Mouse (Mus musculus) heart, embryonic 14.5 days (tissue): ENCODE measurements around the gene Adamts3. TPM values are rescaled to one million over a fixed set of nuclear protein-coding genes. Genes with fewer than 3 reads are reported as not detected.

Experiments used
- ATAC-seq: fragments of 200-750 bp; cut with Nextera tagmentation; 2 replicates; pipeline ENCODE4 v1.8.0; 2017; ENCODE audit warnings: low read depth, moderate TSS enrichment; ENCODE audit not compliant: insufficient number of reproducible peaks, insufficient read depth, low FRiP score
- H3K27ac ChIP-seq, 2 experiments: fragments of 200-500 bp in 1 of 2; fragments of 300-500 bp in 1 of 2; sonication (generic) in 1 of 2; replicated peaks in 1 of 2; 2 replicates each; pipeline ENCODE4 v1.5.1; 2012 to 2014; ENCODE audit warnings: low read depth in 2 of 2, low read length in 2 of 2, control low read depth in 1 of 2, mild to moderate bottlenecking in 1 of 2, mixed read lengths in 1 of 2; ENCODE audit not compliant: control insufficient read depth in 1 of 2, insufficient read depth in 1 of 2
- H3K27me3 ChIP-seq: fragments of 300-500 bp; sonication (generic); 2 replicates; pipeline ENCODE4 v1.6.1; 2014; ENCODE audit warnings: mild to moderate bottlenecking, low read length, control low read depth; ENCODE audit not compliant: control insufficient read depth, insufficient read depth
- H3K36me3 ChIP-seq: fragments of 300-500 bp; sonication (generic); 2 replicates; pipeline ENCODE4 v1.6.1; 2014; ENCODE audit warnings: mild to moderate bottlenecking, control low read depth, low read length, mixed read lengths; ENCODE audit not compliant: control insufficient read depth, insufficient read depth
- H3K4me1 ChIP-seq, 2 experiments: fragments of 200-500 bp in 1 of 2; fragments of 300-500 bp in 1 of 2; sonication (generic) in 1 of 2; 2 replicates each; pipeline ENCODE4 v1.6.1; 2012 to 2014; ENCODE audit warnings: low read length in 2 of 2, control low read depth in 1 of 2, mixed read lengths in 1 of 2; ENCODE audit not compliant: control insufficient read depth in 2 of 2, insufficient read depth in 2 of 2
- H3K4me2 ChIP-seq: fragments of 300-500 bp; sonication (generic); 2 replicates; pipeline ENCODE4 v1.6.1; 2014; ENCODE audit warnings: mild to moderate bottlenecking, low read length
- H3K4me3 ChIP-seq, 2 experiments: fragments of 200-500 bp in 1 of 2; fragments of 300-500 bp in 1 of 2; sonication (generic) in 1 of 2; 2 replicates each; pipeline ENCODE4 v1.5.1; 2012 to 2014; ENCODE audit warnings: low read length in 2 of 2, mild to moderate bottlenecking in 2 of 2, control low read depth in 1 of 2, low read depth in 1 of 2, moderate library complexity in 1 of 2; ENCODE audit not compliant: control insufficient read depth in 1 of 2, insufficient read depth in 1 of 2
- H3K9ac ChIP-seq: fragments of 300-500 bp; sonication (generic); 2 replicates; pipeline ENCODE4 v1.6.1; 2014; ENCODE audit warnings: mild to moderate bottlenecking, low read length
- H3K9me3 ChIP-seq: fragments of 300-500 bp; sonication (generic); 2 replicates; pipeline ENCODE4 v1.6.1; 2016; ENCODE audit warnings: low read length, control low read depth; ENCODE audit not compliant: control insufficient read depth
- WGBS: fragments of 180-500 bp; shearing (Covaris S2); extraction: QIAGEN DNeasy Blood & Tissue Kit; methylation state at CpG from one replicate; pipeline ENCODE4 v1.1.7; 2014; 5-methylcytosine and 5-hydroxymethylcytosine counted together
- polyA plus RNA-seq: library from polyadenylated mRNA; unstranded; fragments of >200 nt; fragmentation: Nextera tagmentation; extraction: Ambion mirVana; gene quantifications from 2 replicates; pipeline ENCODE4 v1.2.1, GENCODE M21; 2014

The Adamts3 gene
- polyA plus RNA-seq, 1 experiment from 2014 or later: 4.8 TPM

- no peak overlapping the region for H3K27ac ChIP-seq
- peak overlapping the region; percentile 19; the same call in 1 of the 2 replicates for H3K4me2 ChIP-seq
- 0 out of 2 replicates have a peak, but pooled peaks have one; percentile 39 for ATAC-seq
- H3K4me1 ChIP-seq: peaks cover 0 to 4% of the 10 kb centered on the region in 2 experiments; a peak in 2 of 4 replicates
- WGBS: 34% methylated on average over 9 of the region's 9 CpGs
- H3K4me3 ChIP-seq: no peak overlapping the region
- H3K36me3 ChIP-seq: no peaks in the 10 kb centered on the region
- no peaks in the 10 kb centered on the region for H3K27me3 ChIP-seq
- no peak overlapping the region for H3K9ac ChIP-seq
- H3K9me3 ChIP-seq: no peaks in the 10 kb centered on the region
Observed at GRCm38 (mm10) chr5:89897495-89897894, 14.4 kb upstream of the Adamts3 start.

- 72% methylated on average over 7 of the region's 7 CpGs for WGBS
- H3K9ac ChIP-seq: no peak overlapping the region
- no peak overlapping the region for H3K27ac ChIP-seq
- H3K27me3 ChIP-seq: no peaks in the 10 kb centered on the region
- no peaks in the 10 kb centered on the region for H3K36me3 ChIP-seq
- H3K4me1 ChIP-seq: peaks cover 0 to 4% of the 10 kb centered on the region in 2 experiments; a peak in 2 of 4 replicates
- no peak for ATAC-seq
- H3K4me2 ChIP-seq: no peak overlapping the region
- no peak overlapping the region for H3K4me3 ChIP-seq
- H3K9me3 ChIP-seq: no peaks in the 10 kb centered on the region
Observed at GRCm38 (mm10) chr5:89895520-89895919, 12.4 kb upstream of the Adamts3 start.

- peaks cover 0 to 6% of the 10 kb centered on the region in 2 experiments; a peak in 1 of 4 replicates for H3K4me1 ChIP-seq
- no peak overlapping the region for H3K4me3 ChIP-seq
- peaks cover 4% of the 10 kb centered on the region; the same call in 1 of the 2 replicates for H3K9me3 ChIP-seq
- H3K27me3 ChIP-seq: no peaks in the 10 kb centered on the region
- no peak overlapping the region for H3K27ac ChIP-seq
- no peaks in the 10 kb centered on the region for H3K36me3 ChIP-seq
- ATAC-seq: no peak
- no peak overlapping the region for H3K4me2 ChIP-seq
- 63% methylated on average over 4 of the region's 4 CpGs for WGBS
- no peak overlapping the region for H3K9ac ChIP-seq
Observed at GRCm38 (mm10) chr5:89884991-89885390, 1.9 kb upstream of the Adamts3 start.

- Histone ChIP-seq H3K4me3 (peak overlapping the region; percentile 69 to 71; a peak in 3 of 4 replicates), H3K27ac (no peak overlapping the region), H3K4me2 (peak overlapping the region; percentile 100), H3K36me3 (no peaks in the 10 kb centered on the region), H3K9me3 (peaks cover 4% of the 10 kb centered on the region; the same call in 1 of the 2 replicates), H3K4me1 (peaks cover 0 to 6% of the 10 kb centered on the region in 2 experiments; a peak in 1 of 4 replicates), H3K9ac (peak overlapping the region; percentile 83), H3K27me3 (no peaks in the 10 kb centered on the region)
- 8% methylated on average over 8 of the region's 8 CpGs for WGBS
- ATAC-seq: no peak
Observed at GRCm38 (mm10) chr5:89883908-89884204, 722 bp upstream of the Adamts3 start.

GRCm38 (mm10) chr5:89882091-89882734, 921 bp downstream of the Adamts3 start:
- under 1% methylated on average over 35 of the region's 35 CpGs for WGBS
- H3K9ac ChIP-seq: peak overlapping the region; percentile 83

GRCm38 (mm10) chr5:89881425-89881824, 1.7 kb downstream of the Adamts3 start:
- Histone ChIP-seq H3K4me3 (peak overlapping the region in 1 of 2 experiments; percentile 71; a peak in 2 of 4 replicates), H3K9ac (peak overlapping the region; percentile 83), H3K36me3 (no peaks in the 10 kb centered on the region), H3K9me3 (peaks cover 4% of the 10 kb centered on the region; the same call in 1 of the 2 replicates), H3K4me2 (peak overlapping the region; percentile 100), H3K27me3 (no peaks in the 10 kb centered on the region), H3K27ac (0 out of 4 replicates have a peak overlapping the region, but pooled peaks of 1 of the 2 experiments have one; percentile 62), H3K4me1 (peaks cover 0 to 6% of the 10 kb centered on the region in 2 experiments; a peak in 1 of 4 replicates)
- no peak for ATAC-seq
- WGBS: 29% methylated on average over 4 of the region's 4 CpGs

More at GRCm38 (mm10) chr5:89882091-89882734, 921 bp downstream of the Adamts3 start:
- ATAC-seq: peak; percentile 71
- H3K36me3 ChIP-seq: no peaks in the 10 kb centered on the region
- H3K27ac ChIP-seq: peak overlapping the region; percentile 56 to 62; a peak in 3 of 4 replicates
- peak overlapping the region; percentile 100 for H3K4me2 ChIP-seq
- peaks cover 0 to 6% of the 10 kb centered on the region in 2 experiments; a peak in 1 of 4 replicates for H3K4me1 ChIP-seq
- H3K4me3 ChIP-seq: peak overlapping the region; percentile 69 to 71
- no peaks in the 10 kb centered on the region for H3K27me3 ChIP-seq
- H3K9me3 ChIP-seq: peaks cover 4% of the 10 kb centered on the region; the same call in 1 of the 2 replicates

GRCm38 (mm10) chr5:89878866-89879392, 4.2 kb downstream of the Adamts3 start:
- Histone ChIP-seq H3K36me3 (no peaks in the 10 kb centered on the region), H3K27me3 (no peaks in the 10 kb centered on the region), H3K27ac (no peak overlapping the region), H3K4me2 (no peak overlapping the region), H3K9me3 (peaks cover 4% of the 10 kb centered on the region; the same call in 1 of the 2 replicates), H3K9ac (no peak overlapping the region), H3K4me3 (no peak overlapping the region), H3K4me1 (peaks cover 0 to 6% of the 10 kb centered on the region in 2 experiments; a peak in 1 of 4 replicates)
- no peak for ATAC-seq
- 87% methylated on average over 11 of the region's 11 CpGs for WGBS
